Mouse (Mus musculus) large intestine, adult 2 months (tissue): ENCODE data around the gene Rplp0. TPM values are rescaled to one million over a fixed set of nuclear protein-coding genes. Genes with fewer than 3 reads are reported as not detected.
"Not testable (repeated sequence)": the region's sequence is repeated elsewhere in the genome, so short reads cannot be mapped to it uniquely, and the experiment has no call there.

Experiments used
- DNase-seq: peaks from one replicate; pipeline ENCODE4 v3.0.0-alpha.2; 2012; ENCODE audit warnings: low read depth, low spot score
- WGBS: fragments of 180-500 bp; shearing (Covaris S2); methylation state at CpG from one replicate; pipeline ENCODE4 v1.1.7; 2018; 5-methylcytosine and 5-hydroxymethylcytosine counted together
- polyA plus RNA-seq: library from polyadenylated mRNA; depleted of rRNA; stranded (reverse); fragments of >200 nt; gene quantifications from 2 replicates; pipeline ENCODE4 v1.2.3, GENCODE M21; 2012; rRNA removed

Gene Rplp0
- polyA plus RNA-seq, 1 experiment, result 2,416 TPM

GRCm38 (mm10) chr5:115574992-115575391, 15.7 kb downstream of the Rplp0 start:
- no peak for DNase-seq
- WGBS, result 64% methylated on average over 8 of the region's 8 CpGs

DNA sequence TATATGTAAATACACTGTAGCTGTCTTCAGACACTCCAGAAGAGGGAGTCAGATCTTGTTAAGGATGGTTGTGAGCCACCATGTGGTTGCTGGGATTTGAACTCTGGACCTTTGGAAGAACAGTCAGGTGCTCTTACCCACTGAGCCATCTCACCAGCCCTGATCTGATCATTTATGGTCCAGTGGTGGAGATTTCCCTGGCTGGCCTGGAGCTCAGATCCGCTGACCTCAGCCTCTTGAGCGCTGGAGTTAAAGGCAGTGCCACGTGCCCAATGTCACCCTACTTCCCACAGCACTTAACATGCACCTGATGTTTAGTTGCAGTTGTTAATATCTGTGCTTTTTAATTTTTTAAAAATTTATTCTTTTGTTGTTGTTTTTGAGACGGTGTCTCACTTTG, 18.4 kb downstream of the Rplp0 start:
- 90% methylated on average over 4 of the region's 4 CpGs for WGBS
- not testable (repeated sequence) for DNase-seq

DNA sequence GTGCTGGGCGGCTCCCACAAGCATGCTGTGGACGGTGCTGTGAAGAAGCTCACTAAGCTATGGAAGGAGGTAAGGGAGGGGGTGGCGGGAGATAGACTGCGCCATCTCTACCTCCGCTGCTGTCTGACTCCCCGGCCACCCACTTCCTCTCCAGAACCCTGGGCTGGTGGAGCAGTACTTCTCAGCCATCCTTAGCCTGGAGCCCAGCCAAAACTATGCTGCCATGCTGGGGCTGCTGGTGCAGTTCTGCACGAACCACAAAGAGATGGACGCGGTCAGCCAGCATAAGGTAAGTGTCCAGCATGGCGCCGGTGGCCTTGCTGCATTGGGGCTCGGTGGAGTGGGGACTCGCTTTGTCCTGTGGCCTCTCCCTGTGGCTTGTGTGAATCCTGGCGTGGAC, 19.7 kb downstream of the Rplp0 start:
- 89% methylated on average over 14 of the region's 14 CpGs for WGBS
- DNase-seq, result no peak

DNA sequence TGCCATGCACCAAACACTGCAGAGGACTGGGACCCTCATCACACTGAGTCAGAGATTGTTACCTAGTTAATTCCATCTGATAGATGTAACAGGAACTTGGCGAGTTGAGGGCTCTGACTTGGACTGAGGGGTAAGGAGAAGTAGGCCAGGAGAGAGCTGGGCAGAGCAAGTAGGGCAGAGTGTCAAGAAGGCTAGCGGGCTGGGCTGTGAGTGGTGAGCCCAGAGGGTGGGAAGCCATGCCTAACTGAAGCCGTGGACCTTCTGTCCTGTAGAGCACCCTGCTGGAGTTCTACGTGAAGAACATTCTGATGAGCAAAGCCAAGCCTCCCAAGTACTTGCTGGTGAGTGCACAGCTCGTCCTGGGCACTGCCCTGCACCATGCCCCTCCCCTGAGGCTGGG, 20.1 kb downstream of the Rplp0 start:
- no peak for DNase-seq
- 86% methylated on average over 5 of the region's 5 CpGs for WGBS

DNA sequence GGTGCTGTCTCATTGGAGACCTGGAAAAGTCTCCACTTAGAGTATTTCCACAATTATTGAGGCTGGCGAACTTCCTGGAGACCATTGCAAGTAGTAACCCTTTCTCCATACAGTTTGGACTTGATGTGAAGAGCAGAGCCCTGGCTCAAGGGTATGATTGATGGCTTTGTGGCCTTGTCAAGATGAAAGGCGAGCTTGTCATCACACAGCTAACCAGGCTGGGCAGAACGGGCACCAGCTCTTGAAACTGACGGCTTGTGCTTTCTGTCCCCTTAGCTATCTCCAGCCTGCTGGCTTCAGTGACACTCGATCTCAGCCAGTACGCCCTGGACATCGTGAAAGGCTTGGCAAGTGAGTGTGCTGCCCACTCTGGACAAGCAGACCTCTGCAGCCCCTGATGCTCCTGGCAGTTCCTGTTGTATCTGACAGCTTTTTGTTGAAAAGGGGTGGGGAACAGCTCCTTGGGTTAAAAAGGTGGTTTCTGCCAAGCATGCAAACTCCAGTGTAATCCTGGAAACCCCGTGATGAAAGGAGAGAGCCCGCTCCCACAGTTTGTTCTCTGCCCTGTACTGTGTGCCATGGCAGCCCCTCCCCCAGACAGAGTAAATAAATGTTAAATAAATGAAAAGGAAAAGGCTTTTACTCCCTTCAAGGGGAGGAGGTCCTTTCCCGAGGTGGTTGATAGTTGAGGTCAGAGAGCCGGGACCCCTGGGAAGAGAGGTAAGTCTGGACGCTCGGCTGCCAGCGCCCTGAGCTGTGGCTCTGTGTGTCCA, 21.1 kb downstream of the Rplp0 start:
- DNase-seq, result no peak
- WGBS, result 86% methylated on average over 14 of the region's 14 CpGs

- no peak for DNase-seq
- 94% methylated on average over 9 of the region's 9 CpGs for whole genome bisulfite sequencing
Measured at GRCm38 (mm10) chr5:115581662-115582061, 22.4 kb downstream of the Rplp0 start.

GRCm38 (mm10) chr5:115585616-115586015, 26.3 kb downstream of the Rplp0 start:
- no peak for DNase-seq
- 84% methylated on average over 12 of the region's 12 CpGs for WGBS

GRCm38 (mm10) chr5:115586166-115586565, 26.9 kb downstream of the Rplp0 start:
- DNase-seq, result no peak
- 93% methylated on average over 15 of the region's 15 CpGs for WGBS

- WGBS, result 90% methylated on average over 2 of the region's 2 CpGs
Measured at GRCm38 (mm10) chr5:115586780-115587179, 27.5 kb downstream of the Rplp0 start.

DNA sequence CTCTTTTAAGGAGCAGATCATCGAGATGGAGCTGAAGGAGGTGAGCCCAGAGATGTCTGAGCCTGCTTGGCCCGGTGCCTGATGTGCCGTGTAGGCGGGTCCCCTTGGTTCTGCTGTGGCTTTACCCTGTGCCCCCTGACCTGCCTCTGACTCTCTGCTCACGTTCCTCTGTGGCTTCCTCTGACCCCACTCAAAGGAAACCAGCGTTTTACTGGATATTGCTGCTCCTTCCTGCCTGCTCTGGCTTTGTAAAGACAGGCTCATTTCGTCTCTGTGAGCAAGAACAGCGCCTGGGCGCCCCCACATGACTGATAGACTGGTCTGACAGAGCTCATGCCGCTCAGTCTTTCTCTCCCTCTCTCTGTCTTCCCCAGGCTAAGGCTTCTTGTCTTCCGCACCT, 31.8 kb downstream of the Rplp0 start:
- DNase-seq, result no peak
- 71% methylated on average over 11 of the region's 11 CpGs for WGBS

More at GRCm38 (mm10) chr5:115586780-115587179, 27.5 kb downstream of the Rplp0 start:
- DNase-seq, result no peak

DNA sequence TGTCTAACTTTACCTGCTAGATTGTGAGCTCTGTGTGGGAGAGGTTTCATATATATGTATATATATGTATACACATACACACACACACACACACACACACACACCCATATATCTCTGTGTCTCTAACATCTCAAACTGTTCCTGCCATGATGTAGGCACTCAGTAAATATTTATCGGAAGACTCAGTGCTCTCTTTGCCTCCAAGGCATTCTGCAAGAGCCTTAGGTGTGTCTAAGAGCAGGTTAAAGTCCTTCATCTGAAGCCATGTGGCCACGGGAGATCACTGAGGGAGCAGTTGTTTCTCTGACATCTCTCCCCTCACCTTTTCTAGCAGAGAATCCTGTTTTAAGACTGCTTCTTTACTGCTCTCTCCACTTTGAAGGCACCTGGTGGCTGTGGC, 32.2 kb downstream of the Rplp0 start:
- WGBS, result 66% methylated on average over 2 of the region's 2 CpGs
- no peak for DNase-seq

- 89% methylated on average over 6 of the region's 6 CpGs for WGBS
Measured at GRCm38 (mm10) chr5:115603561-115603960, 44.3 kb downstream of the Rplp0 start.

DNA sequence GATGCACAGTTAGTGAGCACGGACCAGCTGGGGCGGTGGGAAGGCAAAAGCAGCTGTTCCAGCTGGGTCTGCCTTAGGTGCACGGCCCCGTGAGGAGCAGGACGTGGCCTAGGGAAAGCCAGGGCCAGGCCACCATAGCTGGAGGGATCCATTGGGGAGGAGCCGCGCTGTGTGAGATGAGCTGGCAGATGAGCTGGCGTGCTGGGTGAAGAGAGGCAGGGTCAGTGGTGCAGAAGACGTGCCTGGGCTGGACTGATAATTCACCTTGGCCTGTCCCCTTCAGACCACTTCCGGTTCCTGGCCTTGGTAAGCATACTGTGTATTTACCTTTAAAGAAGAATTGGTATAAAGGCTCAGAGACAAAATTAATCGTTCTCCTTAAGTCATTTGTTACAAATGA, 52.3 kb downstream of the Rplp0 start:
- 92% methylated on average over 11 of the region's 11 CpGs for WGBS
- DNase-seq, result no peak

More at GRCm38 (mm10) chr5:115603561-115603960, 44.3 kb downstream of the Rplp0 start:
- DNase-seq, result no peak

Other genes starting within 250 kb of the Rplp0 start
- gene Srsf9, start 232.3 kb upstream of the Rplp0 start, polyA plus RNA-seq, result 28.5 and 31.3 TPM in 2 replicates
- gene Gatc, start 218.3 kb upstream of the Rplp0 start, polyA plus RNA-seq, result 8.3 and 9.4 TPM in 2 replicates
- gene Triap1, start 218.2 kb upstream of the Rplp0 start, polyA plus RNA-seq, result 22.4 and 22.9 TPM in 2 replicates
- gene Cox6a1, start 210.5 kb upstream of the Rplp0 start, polyA plus RNA-seq, result 3,102 and 3,530 TPM in 2 replicates
- 8.7 and 9.9 TPM in 2 replicates for gene Msi1, start 129.9 kb upstream of the Rplp0 start, polyA plus RNA-seq
- 1.2 and 7.7 TPM in 2 replicates for gene Pla2g1b, start 93.2 kb upstream of the Rplp0 start, polyA plus RNA-seq
- 17.3 and 24.2 TPM in 2 replicates for gene Sirt4, start 74.7 kb upstream of the Rplp0 start, polyA plus RNA-seq
- gene Pxn, start 52.8 kb upstream of the Rplp0 start, polyA plus RNA-seq, result 76.8 and 135 TPM in 2 replicates
- gene Gcn1l1, start 5.8 kb downstream of the Rplp0 start, polyA plus RNA-seq, result 26.0 and 34.9 TPM in 2 replicates
- 52.8 and 56.6 TPM in 2 replicates for gene Rab35, start 72.4 kb downstream of the Rplp0 start, polyA plus RNA-seq
- gene Bicdl1, start 172.2 kb downstream of the Rplp0 start, polyA plus RNA-seq, result 11.6 and 12.2 TPM in 2 replicates